Mouse (Mus musculus) embryonic fibroblast, embryonic 13.5 days (primary cell): Measurements from ENCODE around the gene Sgms2.

Experiments
- CTCF ChIP-seq: IDR thresholded peaks from 2 replicates; pipeline ENCODE4 v1.5.1; 2011; ENCODE audit warnings: mild to moderate bottlenecking, control low read depth, low read length, moderate library complexity, borderline replicate concordance; ENCODE audit not compliant: insufficient read depth
- POLR2A ChIP-seq: IDR thresholded peaks from 2 replicates; pipeline ENCODE4 v1.6.1; 2011; ENCODE audit warnings: low read depth, mild to moderate bottlenecking, control low read depth, low read length, moderate library complexity

DNA sequence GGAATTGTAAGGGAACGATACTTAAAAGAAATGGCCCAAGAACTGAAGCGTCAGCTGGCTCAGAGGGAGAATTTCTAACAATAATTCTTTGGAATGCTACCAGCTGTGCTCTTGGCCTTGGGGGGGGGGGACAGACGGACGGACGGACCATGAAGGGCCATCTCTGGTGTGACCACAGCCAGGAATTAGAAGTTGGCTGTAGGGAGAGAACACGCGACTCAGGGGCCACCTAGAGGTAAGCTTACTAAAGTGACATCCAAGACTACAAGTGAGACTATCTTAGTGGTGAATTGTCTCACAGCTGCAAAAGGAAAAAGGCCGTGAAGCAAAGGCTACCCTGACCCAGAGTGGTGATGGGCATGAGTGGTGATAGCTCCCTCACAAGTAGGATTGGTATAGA lies 20.4 kb upstream of the Sgms2 start:
- TF ChIP-seq POLR2A (no peak), CTCF (no peak)
